Mouse (Mus musculus) testis, postnatal 10 days (tissue): ENCODE measurements around the gene Cdh18.
A peak's percentile ranks its signal among the peaks of the same experiment; 100 is the strongest.
"Not testable (repeated sequence)": the region's sequence is repeated elsewhere in the genome, so short reads cannot be mapped to it uniquely, and the experiment has no call there.

ENCODE experiments used
- DNase-seq: peaks from one replicate; pipeline ENCODE4 v3.0.0; 2021; ENCODE audit warnings: low spot score

Gene Cdh18

DNA sequence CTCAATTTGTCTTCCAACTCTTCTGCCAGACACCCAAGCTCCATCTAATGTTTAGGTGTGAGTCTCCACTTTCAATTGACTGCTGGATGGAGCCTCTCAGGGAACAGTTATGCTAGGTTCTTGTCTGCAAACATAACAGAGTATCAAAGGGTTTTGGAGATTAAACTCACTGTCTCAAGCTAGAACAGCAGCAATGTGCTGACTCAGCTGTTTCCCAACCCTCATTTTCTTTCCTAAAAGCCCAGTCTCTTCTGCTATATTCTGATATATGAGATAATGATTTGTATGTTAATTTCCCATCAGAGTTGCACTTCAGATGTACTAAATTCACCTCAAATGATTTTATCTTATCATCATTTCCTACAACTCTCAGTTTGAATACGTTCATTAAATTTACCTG is 398.4 kb downstream of the Cdh18 start:
- DNase-seq: no peak

- no peak for DNase-seq
Observed at GRCm38 (mm10) chr15:22969424-22969823, 420.6 kb downstream of the Cdh18 start.

GRCm38 (mm10) chr15:22980136-22980535 is 431.3 kb downstream of the Cdh18 start:
- DNase-seq: no peak

DNA sequence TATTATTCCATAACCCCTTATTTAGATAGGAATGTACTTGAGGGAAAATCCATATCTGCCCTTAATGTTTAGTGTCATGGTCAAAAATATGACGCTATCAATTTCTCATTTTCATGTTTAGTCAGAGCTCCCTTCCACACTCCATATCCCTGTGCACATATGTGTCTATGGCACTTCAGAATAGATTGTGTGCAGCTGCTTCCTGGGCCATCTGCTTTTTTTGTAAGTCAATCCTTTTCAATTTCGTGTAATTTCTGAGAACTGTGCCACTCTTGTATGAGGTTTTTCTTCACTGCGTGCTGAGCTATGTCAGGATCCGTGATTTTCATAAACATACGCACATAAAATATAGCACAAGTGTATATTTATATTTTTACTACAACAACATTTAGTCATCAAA is 435.8 kb downstream of the Cdh18 start:
- DNase-seq: no peak

GRCm38 (mm10) chr15:23016680-23017079 is 467.9 kb downstream of the Cdh18 start:
- DNase-seq: no peak

- DNase-seq: no peak
Observed at GRCm38 (mm10) chr15:23021151-23021550, 472.3 kb downstream of the Cdh18 start.

DNA sequence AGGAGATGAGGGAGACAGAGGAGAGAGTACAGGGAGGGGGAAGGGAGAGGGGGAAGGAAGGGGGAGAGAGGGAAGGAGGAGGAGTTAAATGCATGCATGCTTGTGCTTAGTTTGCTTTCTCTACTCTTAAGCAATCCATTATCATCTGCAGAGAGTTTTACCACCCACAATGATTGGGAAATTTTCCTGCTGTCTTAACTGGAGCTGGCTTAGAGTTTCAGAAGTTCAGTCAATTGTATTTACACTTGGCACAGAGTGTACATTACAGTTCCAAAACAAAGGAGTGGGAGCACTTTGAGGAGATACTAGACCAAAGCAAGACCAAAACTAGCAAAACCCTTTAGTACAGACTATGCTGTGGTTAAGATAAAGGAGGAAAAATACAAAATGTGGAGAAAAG is 473.8 kb downstream of the Cdh18 start:
- DNase-seq: no peak

GRCm38 (mm10) chr15:23035551-23036207 is 486.9 kb downstream of the Cdh18 start:
- no peak for DNase-seq

GRCm38 (mm10) chr15:23036208-23037065 is 487.6 kb downstream of the Cdh18 start:
- peak; percentile 59 for DNase-seq

DNA sequence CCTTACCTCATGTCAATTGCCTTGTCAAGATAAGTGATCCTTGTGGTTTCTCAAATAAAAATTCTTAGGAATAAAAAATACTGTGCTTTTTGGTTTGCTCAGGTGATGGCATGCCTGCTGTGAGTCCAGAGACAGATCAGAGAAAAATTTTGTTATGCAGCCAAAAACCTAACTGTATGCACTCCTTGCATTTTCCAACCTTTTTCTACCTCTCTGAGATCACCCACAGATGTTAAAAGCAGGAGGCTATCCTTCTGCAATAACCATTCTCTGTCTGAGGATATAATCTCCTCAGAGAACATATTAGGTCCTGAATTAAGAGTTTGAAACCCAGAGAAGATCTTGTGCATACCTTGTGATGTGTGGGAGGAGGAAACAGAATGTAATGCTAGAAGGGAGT is 488.7 kb downstream of the Cdh18 start:
- no peak for DNase-seq

DNA sequence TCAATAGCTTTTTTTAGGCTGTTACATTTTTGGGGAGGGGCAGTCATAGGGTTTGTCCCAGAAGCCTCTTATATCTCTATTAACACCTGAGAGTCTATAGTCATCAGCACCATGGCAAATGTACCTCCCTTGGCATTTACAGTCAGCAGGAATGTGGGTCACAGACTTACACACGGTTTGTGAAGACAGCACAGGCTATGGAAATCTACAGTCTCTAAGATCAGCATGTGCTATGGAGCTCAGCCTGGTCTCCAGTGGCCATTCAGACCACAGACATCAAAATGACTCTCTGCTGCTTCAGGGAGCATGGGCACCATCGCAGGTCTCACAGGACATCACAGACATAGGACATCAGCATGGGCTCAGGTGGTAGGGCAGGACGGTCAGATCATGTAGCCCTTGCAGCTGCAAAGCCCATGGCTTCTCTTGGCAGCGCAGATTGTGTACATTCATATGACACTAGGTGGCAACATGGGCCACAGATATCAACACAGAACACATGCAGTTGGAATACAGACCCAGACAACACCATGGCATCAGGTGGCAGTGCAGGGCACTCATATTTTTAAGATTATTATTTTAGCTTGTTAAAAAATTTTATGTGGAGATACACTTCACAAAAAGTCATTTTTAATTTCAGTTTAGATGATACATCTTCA is 497.4 kb downstream of the Cdh18 start:
- DNase-seq: no peak

DNA sequence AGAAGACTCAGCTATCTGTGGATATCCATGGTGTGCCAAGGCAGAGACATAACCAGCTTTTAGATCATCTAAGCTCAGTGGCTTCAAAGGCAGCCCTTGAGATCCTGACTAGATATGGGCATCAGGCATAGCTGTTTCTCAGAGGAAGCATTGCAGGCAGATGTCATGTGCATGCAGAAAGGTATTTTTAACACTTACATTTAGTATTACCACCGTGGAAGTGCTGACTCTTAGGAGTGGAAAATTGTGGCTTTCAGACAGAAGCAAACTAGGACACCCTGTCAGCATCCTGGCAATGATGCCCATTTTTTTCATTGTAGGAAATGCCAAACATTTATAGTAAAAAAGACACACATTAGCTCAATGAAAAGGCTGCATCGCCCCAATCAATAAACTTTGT is 503.2 kb downstream of the Cdh18 start:
- no peak for DNase-seq

GRCm38 (mm10) chr15:23085326-23085725 is 536.5 kb downstream of the Cdh18 start:
- DNase-seq: not testable (repeated sequence)

DNA sequence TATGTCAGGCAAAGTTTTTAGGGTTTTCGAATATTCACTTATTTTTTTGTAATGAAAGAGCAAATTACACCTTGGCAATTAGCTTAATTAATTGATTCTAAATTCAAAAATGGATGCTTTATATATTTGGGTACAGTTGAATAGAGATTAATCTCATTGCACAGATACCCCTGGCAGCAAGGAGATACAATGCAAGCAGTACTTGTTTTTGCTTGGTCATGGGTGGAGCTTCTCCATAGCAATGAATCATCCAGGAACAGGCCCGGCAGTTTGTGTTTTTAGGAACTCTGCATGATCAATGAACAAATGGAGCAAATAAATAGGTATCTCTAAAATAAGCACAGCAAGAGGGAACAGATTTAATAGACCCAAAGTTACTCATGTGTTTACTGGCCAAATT is 538.7 kb downstream of the Cdh18 start:
- no peak for DNase-seq

GRCm38 (mm10) chr15:23096601-23097000 is 547.8 kb downstream of the Cdh18 start:
- no peak for DNase-seq

DNA sequence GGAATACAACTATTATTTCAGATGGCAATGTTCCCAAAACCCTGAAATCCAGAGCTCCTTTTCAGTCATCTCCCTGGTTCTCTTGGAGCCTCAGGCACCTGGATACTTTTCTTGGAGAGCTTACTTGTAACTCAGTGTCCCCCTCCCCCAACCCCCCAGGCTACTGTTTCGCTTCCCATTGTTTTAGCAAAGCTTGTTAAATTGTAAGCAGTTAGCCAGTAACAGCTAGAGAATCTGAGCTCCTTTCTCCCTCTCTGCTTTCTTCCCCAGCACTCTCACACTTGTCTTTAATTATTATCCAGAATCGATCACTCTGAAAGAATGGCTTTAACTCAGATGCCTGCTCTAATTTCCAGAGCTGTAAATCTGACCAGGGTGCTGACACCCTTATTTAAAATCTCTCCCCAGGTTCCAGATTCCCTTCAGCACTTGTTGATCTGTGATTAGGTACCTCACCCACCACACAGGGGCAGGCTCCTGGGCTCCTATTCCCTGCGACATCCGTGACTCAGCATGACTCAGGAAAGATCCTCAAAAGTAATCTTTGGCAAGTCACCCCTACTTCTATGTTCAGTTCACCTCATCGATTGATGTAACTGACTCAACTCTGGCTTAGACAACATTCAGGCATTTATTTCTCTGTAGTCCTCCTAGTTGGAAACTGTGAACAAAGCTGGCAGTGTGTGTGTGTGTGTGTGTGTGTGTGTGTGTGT is 556.0 kb downstream of the Cdh18 start:
- DNase-seq: no peak

DNA sequence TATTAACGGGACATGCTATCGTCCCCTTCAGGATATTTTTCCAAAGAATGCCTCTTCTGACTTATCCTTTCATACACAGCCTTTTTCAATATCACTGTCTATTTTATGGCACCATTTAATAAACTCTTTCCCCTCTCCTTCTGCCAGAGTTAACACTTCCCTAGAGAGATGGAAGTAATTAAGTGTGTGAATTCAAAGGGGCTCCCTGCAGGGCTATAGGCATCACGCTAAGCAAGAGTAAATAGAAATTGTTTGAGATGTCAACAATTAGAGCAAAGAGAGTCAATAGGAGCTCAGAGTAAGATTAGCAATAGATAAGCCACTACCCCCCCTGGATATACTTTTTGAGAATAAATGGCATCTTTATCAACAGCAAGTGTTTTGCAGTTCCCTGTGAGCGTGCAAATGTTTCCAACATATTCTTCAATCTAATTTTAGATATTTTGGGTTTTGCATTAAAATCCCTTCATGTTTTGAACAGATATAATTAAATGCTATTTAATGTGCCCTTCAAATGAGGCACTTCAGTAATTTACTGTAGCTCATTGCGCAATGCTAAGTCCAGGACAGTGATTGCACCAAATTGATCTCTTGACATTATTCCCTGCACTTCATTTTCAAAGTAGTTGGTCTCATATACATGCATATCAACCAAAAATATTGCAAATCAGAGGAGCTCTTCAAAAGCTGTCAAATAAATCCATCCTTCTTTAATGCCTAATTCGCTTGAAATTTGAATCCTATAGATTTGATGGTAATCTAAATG is 586.3 kb downstream of the Cdh18 start:
- DNase-seq: no peak

GRCm38 (mm10) chr15:23136971-23137370 is 588.1 kb downstream of the Cdh18 start:
- DNase-seq: no peak

DNA sequence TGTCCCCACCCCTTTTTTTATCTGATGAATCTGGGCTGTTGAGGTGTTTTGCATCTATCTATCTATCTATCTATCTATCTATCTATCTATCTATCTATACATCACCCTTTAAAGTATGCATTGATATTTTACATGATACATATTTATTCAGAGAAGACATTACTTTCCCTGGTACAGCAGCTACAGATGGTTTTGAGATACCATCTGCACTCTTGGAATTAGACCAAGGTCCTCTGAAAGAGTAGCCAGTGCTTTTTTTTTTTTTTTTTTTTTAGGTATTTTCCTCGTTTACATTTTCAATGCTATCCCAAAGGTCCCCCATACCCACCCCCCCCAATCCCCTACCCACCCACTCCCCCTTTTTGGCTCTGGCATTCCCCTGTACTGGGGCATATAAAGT is 594.1 kb downstream of the Cdh18 start:
- DNase-seq: not testable (repeated sequence)

- DNase-seq: no peak
Observed at GRCm38 (mm10) chr15:23155883-23156282, 607.1 kb downstream of the Cdh18 start.

- DNase-seq: no peak
Observed at GRCm38 (mm10) chr15:23164869-23165268, 616.0 kb downstream of the Cdh18 start.

GRCm38 (mm10) chr15:23174623-23175022 is 625.8 kb downstream of the Cdh18 start:
- DNase-seq: no peak
